Mouse (Mus musculus) kidney, adult 2 months (tissue): ENCODE results near the gene Psapl1.
"Not testable (repeated sequence)": the region's sequence is repeated elsewhere in the genome, so short reads cannot be mapped to it uniquely, and the experiment has no call there.

ENCODE experiments used
- CTCF ChIP-seq: fragments of 200-500 bp; conservative IDR thresholded peaks from 2 replicates; pipeline ENCODE4 v1.5.1; 2011; ENCODE audit warnings: low read depth, mild to moderate bottlenecking, control low read depth, low read length, moderate library complexity, mixed read lengths; ENCODE audit not compliant: insufficient read depth, insufficient read length
- POLR2A ChIP-seq: fragments of 200-500 bp; IDR thresholded peaks from one replicate; pipeline ENCODE4 v1.6.1; 2011; ENCODE audit warnings: low read depth, low read length, control low read depth

- TF ChIP-seq CTCF, POLR2A: not testable (repeated sequence)
Measured at GRCm38 (mm10) chr5:36237526-36237925, 33.7 kb downstream of the Psapl1 start.
